ENCODE assay signal across 11 mouse cellular contexts in the genomic region with DNA sequence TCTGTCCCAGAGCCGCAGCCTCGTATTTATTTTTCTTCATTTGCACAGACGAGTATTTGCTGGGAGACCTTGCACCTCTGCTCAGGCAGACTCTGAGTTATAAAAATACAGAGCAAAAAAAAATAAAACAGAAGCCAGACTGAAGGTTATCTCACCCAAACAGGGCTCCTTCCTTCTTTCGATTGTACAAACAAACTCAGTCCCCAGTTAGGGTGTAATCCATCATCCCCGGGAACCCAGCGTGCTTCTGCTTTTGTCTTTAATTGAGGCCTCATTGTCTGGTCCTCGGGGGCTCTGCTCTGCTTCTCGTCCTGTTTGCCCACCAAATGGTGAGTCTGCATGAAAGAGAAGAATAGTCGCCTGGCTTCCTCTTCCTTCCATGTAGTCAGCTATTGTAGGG. TPM values are rescaled to one million over a fixed set of nuclear protein-coding genes. Genes with fewer than 3 reads are reported as not detected.
DNase-seq lines count a peak whose midpoint lies in the region; ATAC-seq and TF ChIP-seq lines count a peak whose summit lies in the region.
"Had no signal": no experiment of that assay in that cellular context is flagged by ENCODE, and none has a peak within 500 bp of the region (broad histone marks: within the 10 kb centered on the region; RNA-seq: fewer than 3 reads in every experiment).

No protein-coding gene starts in this region.

- no peak overlapping the region for H3K27ac ChIP-seq in lung, embryonic 16.5 days (ENCODE audit: low read length)
- H3K27ac ChIP-seq in intestine, postnatal 0 days (ENCODE audit: low read depth, low read length): no peak overlapping the region
- peak overlapping the region; percentile 23; the same call in 1 of the 2 replicates for H3K27ac ChIP-seq in neural tube, embryonic 15.5 days (replicated peaks)
- H3K27ac ChIP-seq: liver, embryonic 15.5 days; stomach, embryonic 15.5 days had no signal

- peak; percentile 12; the same call in 1 of the 2 replicates for ATAC-seq in lung, embryonic 16.5 days (ENCODE audit: low read depth)
- ATAC-seq in intestine, postnatal 0 days: no peak
- ATAC-seq in neural tube, embryonic 15.5 days (ENCODE audit: low FRiP score): no peak

- H3K36me3 ChIP-seq in lung, embryonic 16.5 days (ENCODE audit: control insufficient read depth, insufficient read depth, low read length): no peaks in the 10 kb centered on the region
- H3K36me3 ChIP-seq in intestine, postnatal 0 days (ENCODE audit: control insufficient read depth, insufficient read depth): no peaks in the 10 kb centered on the region
- H3K36me3 ChIP-seq in neural tube, embryonic 15.5 days: no peaks in the 10 kb centered on the region
- H3K36me3 ChIP-seq: liver, embryonic 15.5 days; stomach, embryonic 15.5 days had no signal

- peaks cover 56% of the 10 kb centered on the region for H3K4me1 ChIP-seq in lung, embryonic 16.5 days (replicated peaks; ENCODE audit: control insufficient read depth, insufficient read depth, low read length)
- H3K4me1 ChIP-seq in lung, adult 2 months (ENCODE audit: control insufficient read depth, insufficient read depth, low read length): peaks cover 40% of the 10 kb centered on the region
- H3K4me1 ChIP-seq in intestine, postnatal 0 days (replicated peaks; ENCODE audit: control insufficient read depth, insufficient read depth, low read length): no peaks in the 10 kb centered on the region
- H3K4me1 ChIP-seq in neural tube, embryonic 15.5 days: peaks cover 47% of the 10 kb centered on the region
- H3K4me1 ChIP-seq: liver, embryonic 15.5 days had no signal

- no peaks in the 10 kb centered on the region for H3K9me3 ChIP-seq in lung, embryonic 16.5 days (ENCODE audit: control insufficient read depth, low read length)
- H3K9me3 ChIP-seq in intestine, postnatal 0 days (ENCODE audit: control insufficient read depth): no peaks in the 10 kb centered on the region
- no peaks in the 10 kb centered on the region for H3K9me3 ChIP-seq in neural tube, embryonic 15.5 days (replicated peaks)
- H3K9me3 ChIP-seq: liver, embryonic 15.5 days; stomach, embryonic 15.5 days had no signal

- peak; percentile 39 for DNase-seq in adrenal gland, postnatal 14 days
- DNase-seq in adrenal gland, postnatal 4 days (ENCODE audit: low spot score in 2 of 2): no peak
- DNase-seq in lung, adult 2 months: no peak
- no peak for DNase-seq in layer of hippocampus, adult 9-11 months
- no peak for DNase-seq in frontal cortex, adult 2 months (ENCODE audit: extremely low spot score in 1 of 2, low spot score in 1 of 2)
- DNase-seq: gastrocnemius, postnatal 14 days had no signal

- WGBS in lung, embryonic 16.5 days: 15% methylated on average over 9 of the region's 9 CpGs
- 19% methylated on average over 9 of the region's 9 CpGs for WGBS in lung, adult 2 months
- 11% methylated on average over 9 of the region's 9 CpGs for WGBS in intestine, postnatal 0 days
- WGBS in neural tube, embryonic 15.5 days: 9% methylated on average over 9 of the region's 9 CpGs

- H3K27me3 ChIP-seq in lung, embryonic 16.5 days (ENCODE audit: control insufficient read depth, insufficient read depth, low read depth, low read length): no peaks in the 10 kb centered on the region
- no peaks in the 10 kb centered on the region for H3K27me3 ChIP-seq in intestine, postnatal 0 days (replicated peaks; ENCODE audit: control insufficient read depth, insufficient read depth, low read length)
- no peaks in the 10 kb centered on the region for H3K27me3 ChIP-seq in neural tube, embryonic 15.5 days (replicated peaks)
- H3K27me3 ChIP-seq: liver, embryonic 15.5 days; stomach, embryonic 15.5 days had no signal

- no peak overlapping the region for H3K4me2 ChIP-seq in lung, embryonic 16.5 days (ENCODE audit: low read depth, low read length)
- peak overlapping the region; percentile 35 for H3K4me2 ChIP-seq in intestine, postnatal 0 days (replicated peaks; ENCODE audit: low read depth)
- no peak overlapping the region for H3K4me2 ChIP-seq in neural tube, embryonic 15.5 days
- H3K4me2 ChIP-seq: liver, embryonic 15.5 days; stomach, embryonic 15.5 days had no signal

- H3K4me3 ChIP-seq in lung, embryonic 16.5 days (ENCODE audit: low read length): no peak overlapping the region
- no peak overlapping the region for H3K4me3 ChIP-seq in lung, adult 2 months (replicated peaks; ENCODE audit: extremely low read depth, low read depth, low read length)
- H3K4me3 ChIP-seq in intestine, postnatal 0 days (ENCODE audit: low read depth, low read length): no peak overlapping the region
- H3K4me3 ChIP-seq in neural tube, embryonic 15.5 days (replicated peaks): no peak overlapping the region
- H3K4me3 ChIP-seq: liver, embryonic 15.5 days; stomach, embryonic 15.5 days had no signal

- H3K9ac ChIP-seq in lung, embryonic 16.5 days (ENCODE audit: low read length): no peak overlapping the region
- no peak overlapping the region for H3K9ac ChIP-seq in intestine, postnatal 0 days (ENCODE audit: low read depth, low read length)
- H3K9ac ChIP-seq in neural tube, embryonic 15.5 days (replicated peaks): no peak overlapping the region
- H3K9ac ChIP-seq: liver, embryonic 15.5 days; stomach, embryonic 15.5 days had no signal

- TF ChIP-seq POLR2A in lung, adult 2 months (IDR thresholded peaks at IDR 0.05; ENCODE audit: borderline replicate concordance, extremely low read depth, low read depth, low read length): no peak

- TF ChIP-seq CTCF in lung, adult 2 months (IDR thresholded peaks at IDR 0.05; ENCODE audit: insufficient read depth, low read length): no peak
- TF ChIP-seq CTCF in intestine, postnatal 0 days (IDR thresholded peaks at IDR 0.05; ENCODE audit: low read depth): no peak

RNA-seq across cellular contexts. Expression of gene Limch1, which starts 54.6 kb away (rescaled TPM):
- total RNA-seq in adrenal gland, postnatal 14 days (2021): 90.6 and 96.8 TPM in 2 replicates
- 100 to 1,000 TPM; 150 to 161 TPM for total RNA-seq in adrenal gland, postnatal 4 days (2021)
- polyA plus RNA-seq in lung, embryonic 16.5 days (2015; fragmentation: Nextera tagmentation; extraction: Ambion mirVana): 97.4 and 109 TPM in 2 replicates
- 156 and 242 TPM in 2 replicates for polyA plus RNA-seq in lung, adult 2 months (2012; rRNA removed)
- 6.7 and 7.7 TPM in 2 replicates for polyA plus RNA-seq in intestine, postnatal 0 days (2015; fragmentation: Nextera tagmentation; extraction: Ambion mirVana)
- 62.0 and 63.7 TPM in 2 replicates for polyA plus RNA-seq in neural tube, embryonic 15.5 days (2015; fragmentation: Nextera tagmentation; extraction: Ambion mirVana)
- 75.4 and 83.3 TPM in 2 replicates for polyA plus RNA-seq in frontal cortex, adult 2 months (2012; rRNA removed)
